Mouse (Mus musculus) thymus, adult 2 months (tissue): ENCODE results near the gene Garem2.

Experiments
- CTCF ChIP-seq: fragments of 200-500 bp; IDR thresholded peaks from 2 replicates; pipeline ENCODE4 v1.5.1; 2012; ENCODE audit warnings: mild to moderate bottlenecking, control low read depth, low read length, moderate library complexity, borderline replicate concordance; ENCODE audit not compliant: control insufficient read depth, poor library complexity, insufficient read depth; ENCODE audit errors: extremely low read depth
- POLR2A ChIP-seq: fragments of 200-500 bp; IDR thresholded peaks from 2 replicates; pipeline ENCODE4 v1.6.1; 2012; ENCODE audit warnings: mild to moderate bottlenecking, low read length, control low read depth, moderate library complexity; ENCODE audit not compliant: control insufficient read depth, poor library complexity, insufficient read depth; ENCODE audit errors: extremely low read depth

- TF ChIP-seq CTCF (no peak), POLR2A (no peak)
Observed at GRCm38 (mm10) chr5:30138193-30138592, 33.2 kb downstream of the Garem2 start.
